Mouse (Mus musculus) limb, embryonic 12.5 days (tissue): ENCODE data around the gene Zbtb16. TPM values are rescaled to one million over a fixed set of nuclear protein-coding genes. Genes with fewer than 3 reads are reported as not detected.
A peak's percentile ranks its signal among the peaks of the same experiment; 100 is the strongest.

Source experiments
- ATAC-seq: fragments of 200-750 bp; cut with Nextera tagmentation; 2 replicates; pipeline ENCODE4 v1.8.0; 2017; ENCODE audit warnings: low read depth, moderate TSS enrichment; ENCODE audit not compliant: insufficient number of reproducible peaks, insufficient read depth, low FRiP score, low TSS enrichment
- H3K27ac ChIP-seq: fragments of 300-500 bp; sonication (generic); 2 replicates; pipeline ENCODE4 v1.5.1; 2016; ENCODE audit warnings: mild to moderate bottlenecking, moderate library complexity
- H3K27me3 ChIP-seq: fragments of 300-500 bp; sonication (generic); 2 replicates; pipeline ENCODE4 v1.6.1; 2016; ENCODE audit warnings: mild to moderate bottlenecking, moderate library complexity
- H3K36me3 ChIP-seq: fragments of 300-500 bp; sonication (generic); 2 replicates; pipeline ENCODE4 v1.6.1; 2016; ENCODE audit warnings: mild to moderate bottlenecking, moderate library complexity
- H3K4me1 ChIP-seq: fragments of 300-500 bp; sonication (generic); replicated peaks from 2 replicates; pipeline ENCODE4 v1.6.1; 2016
- H3K4me2 ChIP-seq: fragments of 300-500 bp; sonication (generic); 2 replicates; pipeline ENCODE4 v1.6.1; 2016; ENCODE audit warnings: mild to moderate bottlenecking, moderate library complexity
- H3K4me3 ChIP-seq: fragments of 300-500 bp; sonication (generic); replicated peaks from 2 replicates; pipeline ENCODE4 v1.5.1; 2016; ENCODE audit warnings: mild to moderate bottlenecking
- H3K9ac ChIP-seq: fragments of 300-500 bp; sonication (generic); replicated peaks from 2 replicates; pipeline ENCODE4 v1.6.1; 2016; ENCODE audit warnings: mild to moderate bottlenecking, moderate library complexity
- H3K9me3 ChIP-seq: fragments of 300-500 bp; sonication (generic); 2 replicates; pipeline ENCODE4 v1.6.1; 2016; ENCODE audit warnings: mild to moderate bottlenecking, moderate library complexity
- WGBS: fragments of 180-500 bp; shearing (Covaris S2); methylation state at CpG from one replicate; pipeline ENCODE4 v1.1.7; 2016; 5-methylcytosine and 5-hydroxymethylcytosine counted together
- polyA plus RNA-seq: library from polyadenylated mRNA; unstranded; fragments of >200 nt; fragmentation: Nextera tagmentation; extraction: Ambion mirVana; gene quantifications from 2 replicates; pipeline ENCODE4 v1.2.1, GENCODE M21; 2016

Gene Zbtb16
- polyA plus RNA-seq, 1 experiment from 2014 or later, result 2.5 TPM

DNA sequence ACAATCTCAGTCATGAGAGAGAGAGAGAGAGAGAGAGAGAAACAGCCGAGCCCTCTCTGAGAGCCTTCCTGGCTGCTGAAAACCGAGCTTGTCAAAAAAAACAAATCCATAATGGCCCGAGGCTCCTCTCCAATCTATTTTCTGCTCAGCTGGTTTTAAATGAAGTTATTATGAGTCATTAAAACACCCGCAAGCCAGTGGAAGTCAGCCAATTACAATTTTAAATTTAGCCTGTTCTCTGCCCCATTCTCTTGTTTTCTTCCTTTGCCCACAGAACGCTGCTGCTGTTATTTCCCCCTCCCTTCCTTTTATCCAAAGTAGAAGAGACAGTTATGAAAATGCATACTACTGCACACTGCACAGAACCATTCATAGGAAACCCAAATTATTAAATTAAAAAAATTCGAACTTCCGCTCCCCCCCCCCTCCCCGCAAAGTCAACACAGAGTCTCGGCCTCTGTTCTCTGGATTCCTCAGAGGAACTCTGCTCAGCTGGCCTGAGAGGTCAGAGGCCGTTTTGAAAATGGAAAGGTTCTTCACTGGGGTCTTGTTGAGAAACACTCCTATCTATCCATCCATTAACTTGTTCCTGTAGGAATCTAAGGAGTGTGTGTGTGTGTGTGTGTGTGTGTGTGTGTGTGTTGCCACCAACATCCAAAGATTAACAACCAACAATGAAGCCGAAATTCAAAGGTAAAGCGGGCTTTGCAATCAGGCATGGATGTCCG lies 102.0 kb downstream of the Zbtb16 start:
- Histone ChIP-seq H3K4me3 (no peak overlapping the region), H3K4me1 (peaks cover 75% of the 10 kb centered on the region), H3K9me3 (no peaks in the 10 kb centered on the region), H3K27me3 (peaks cover 54% of the 10 kb centered on the region), H3K4me2 (no peak overlapping the region), H3K36me3 (no peaks in the 10 kb centered on the region), H3K27ac (no peak overlapping the region), H3K9ac (no peak overlapping the region)
- 44% methylated on average over 13 of the region's 13 CpGs for WGBS
- no peak for ATAC-seq

- no peak overlapping the region for H3K27ac ChIP-seq
- H3K27me3 ChIP-seq, result peaks cover 61% of the 10 kb centered on the region
- H3K4me3 ChIP-seq, result no peak overlapping the region
- no peaks in the 10 kb centered on the region for H3K36me3 ChIP-seq
- H3K4me1 ChIP-seq, result peaks cover 76% of the 10 kb centered on the region
- no peak overlapping the region for H3K9ac ChIP-seq
- ATAC-seq, result no peak
- WGBS, result 57% methylated on average over 6 of the region's 6 CpGs
- H3K9me3 ChIP-seq, result no peaks in the 10 kb centered on the region
- H3K4me2 ChIP-seq, result no peak overlapping the region
Observed at GRCm38 (mm10) chr9:48733083-48733482, 102.9 kb downstream of the Zbtb16 start.

DNA sequence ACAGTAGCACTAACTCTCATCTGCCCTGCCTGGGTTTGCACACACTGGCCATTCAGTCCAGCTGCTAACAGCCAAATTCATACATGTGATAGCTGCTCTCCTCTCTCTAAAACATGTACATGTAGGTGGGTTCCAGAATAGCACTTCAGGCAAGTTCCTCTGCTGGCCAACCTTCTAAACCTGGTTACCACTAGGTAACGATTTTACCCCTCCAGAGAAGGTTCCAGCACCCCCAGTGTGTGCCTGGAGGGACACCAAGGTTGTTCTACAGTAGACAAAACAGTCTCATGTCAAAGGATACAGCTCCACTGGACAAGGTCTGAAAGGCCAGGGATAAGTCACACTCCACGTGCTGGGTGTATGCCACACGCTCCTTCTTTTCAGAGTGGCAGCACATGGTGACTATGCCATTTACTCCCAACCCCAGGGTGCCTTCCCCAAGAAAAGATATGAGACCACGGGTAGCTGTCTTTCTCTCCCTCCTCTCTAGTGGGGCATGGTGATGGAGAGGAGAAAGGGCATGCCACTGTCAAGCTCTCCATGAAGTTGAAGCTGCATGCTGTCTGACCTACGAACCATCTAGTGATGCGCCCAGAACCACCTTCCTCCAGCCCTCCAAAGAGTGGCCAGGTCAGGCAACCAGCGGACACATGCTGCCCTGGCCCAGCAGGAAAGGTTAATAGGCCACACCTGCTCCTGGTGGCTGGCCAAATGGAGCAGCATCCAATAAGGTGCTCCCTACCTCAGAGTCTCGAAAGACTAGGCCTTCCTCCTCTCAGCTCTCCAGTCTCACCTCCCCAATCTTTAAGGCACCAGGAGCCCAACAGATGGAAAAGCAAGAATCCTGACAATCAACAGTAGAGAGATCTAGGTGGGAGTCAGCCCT lies 104.1 kb downstream of the Zbtb16 start:
- no peaks in the 10 kb centered on the region for H3K9me3 ChIP-seq
- no peak overlapping the region for H3K4me3 ChIP-seq
- H3K4me1 ChIP-seq, result peaks cover 72% of the 10 kb centered on the region
- WGBS, result 71% methylated on average over 8 of the region's 8 CpGs
- H3K4me2 ChIP-seq, result no peak overlapping the region
- peaks cover 69% of the 10 kb centered on the region for H3K27me3 ChIP-seq
- no peak for ATAC-seq
- H3K36me3 ChIP-seq, result no peaks in the 10 kb centered on the region
- no peak overlapping the region for H3K27ac ChIP-seq
- H3K9ac ChIP-seq, result no peak overlapping the region

DNA sequence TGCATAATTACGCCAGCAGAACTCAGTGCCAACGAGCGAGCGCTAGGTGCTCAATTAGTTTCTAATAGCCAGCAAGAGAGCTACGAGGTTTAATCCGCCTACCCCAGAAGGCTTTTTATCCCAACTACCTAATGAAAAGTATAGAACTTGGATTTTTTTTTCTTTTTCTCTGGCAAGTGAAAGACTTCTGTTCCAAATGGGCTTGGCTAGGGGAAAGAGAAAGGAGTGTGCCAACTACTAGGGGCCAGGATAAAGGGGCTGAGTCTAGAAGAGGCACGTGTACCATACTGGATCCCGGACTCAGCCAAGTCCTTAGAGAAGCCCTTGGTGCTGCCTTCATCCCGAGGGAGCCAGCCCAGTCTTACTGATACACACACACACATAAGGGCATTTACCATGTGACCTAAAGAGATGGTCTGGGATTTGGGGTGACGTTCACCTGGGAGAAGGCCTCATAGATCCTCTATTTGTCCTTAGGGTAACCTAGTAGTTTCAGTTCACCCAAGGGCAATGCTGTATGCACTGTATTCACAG lies 105.5 kb downstream of the Zbtb16 start:
- Histone ChIP-seq H3K9me3 (no peaks in the 10 kb centered on the region), H3K27me3 (peaks cover 69% of the 10 kb centered on the region), H3K9ac (no peak overlapping the region), H3K36me3 (no peaks in the 10 kb centered on the region), H3K4me2 (no peak overlapping the region), H3K27ac (no peak overlapping the region), H3K4me3 (no peak overlapping the region), H3K4me1 (peaks cover 59% of the 10 kb centered on the region)
- WGBS, result 68% methylated on average over 10 of the region's 10 CpGs
- ATAC-seq, result no peak

- no peak overlapping the region for H3K4me3 ChIP-seq
- H3K4me2 ChIP-seq, result no peak overlapping the region
- ATAC-seq, result no peak
- WGBS, result 35% methylated on average over 3 of the region's 3 CpGs
- no peaks in the 10 kb centered on the region for H3K9me3 ChIP-seq
- H3K36me3 ChIP-seq, result no peaks in the 10 kb centered on the region
- no peak overlapping the region for H3K27ac ChIP-seq
- peaks cover 48% of the 10 kb centered on the region for H3K4me1 ChIP-seq
- H3K9ac ChIP-seq, result no peak overlapping the region
- peaks cover 59% of the 10 kb centered on the region for H3K27me3 ChIP-seq
Observed at GRCm38 (mm10) chr9:48729471-48729870, 106.6 kb downstream of the Zbtb16 start.

DNA sequence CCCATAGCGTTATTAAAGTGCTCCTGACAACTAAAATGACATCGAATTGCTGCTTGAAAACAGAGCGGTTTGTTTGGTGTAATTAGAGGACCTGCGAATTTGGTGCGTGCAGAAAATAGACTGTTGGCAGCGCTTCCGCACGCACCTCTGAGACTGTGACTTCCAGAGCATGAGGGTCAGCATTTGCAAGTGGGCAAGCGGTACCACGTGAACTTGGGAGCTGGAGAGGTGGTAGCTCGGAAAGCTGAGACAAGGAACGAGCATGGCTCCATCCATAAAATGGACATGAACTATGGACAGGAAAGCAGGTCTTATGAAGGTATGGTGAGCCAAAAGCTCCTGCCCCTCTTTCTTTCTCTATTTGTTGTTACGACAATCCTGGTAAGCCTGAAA lies 107.3 kb downstream of the Zbtb16 start:
- Histone ChIP-seq H3K4me2 (peak overlapping the region; percentile 31), H3K9ac (no peak overlapping the region), H3K27ac (0 out of 2 replicates have a peak overlapping the region, but pooled peaks have one; percentile 25), H3K4me3 (no peak overlapping the region), H3K9me3 (no peaks in the 10 kb centered on the region), H3K27me3 (peaks cover 58% of the 10 kb centered on the region), H3K36me3 (no peaks in the 10 kb centered on the region), H3K4me1 (peaks cover 41% of the 10 kb centered on the region)
- WGBS, result 11% methylated on average over 13 of the region's 13 CpGs
- ATAC-seq, result no peak

GRCm38 (mm10) chr9:48728083-48728730 lies 107.8 kb downstream of the Zbtb16 start:
- Histone ChIP-seq H3K36me3 (no peaks in the 10 kb centered on the region), H3K27ac (peak overlapping the region; percentile 25; the same call in 1 of the 2 replicates), H3K9me3 (no peaks in the 10 kb centered on the region), H3K9ac (no peak overlapping the region), H3K4me1 (peaks cover 37% of the 10 kb centered on the region), H3K4me3 (no peak overlapping the region), H3K27me3 (peaks cover 56% of the 10 kb centered on the region), H3K4me2 (peak overlapping the region; percentile 31)
- ATAC-seq, result no peak
- 2% methylated on average over 10 of the region's 10 CpGs for WGBS

GRCm38 (mm10) chr9:48726341-48726740 lies 109.7 kb downstream of the Zbtb16 start:
- no peaks in the 10 kb centered on the region for H3K9me3 ChIP-seq
- no peak for ATAC-seq
- H3K27me3 ChIP-seq, result peaks cover 44% of the 10 kb centered on the region
- no peak overlapping the region for H3K27ac ChIP-seq
- peaks cover 31% of the 10 kb centered on the region for H3K4me1 ChIP-seq
- WGBS, result 82% methylated on average over 8 of the region's 8 CpGs
- no peaks in the 10 kb centered on the region for H3K36me3 ChIP-seq
- no peak overlapping the region for H3K4me3 ChIP-seq
- H3K4me2 ChIP-seq, result no peak overlapping the region
- H3K9ac ChIP-seq, result no peak overlapping the region

- H3K4me3 ChIP-seq, result no peak overlapping the region
- 73% methylated on average over 4 of the region's 4 CpGs for WGBS
- H3K27ac ChIP-seq, result no peak overlapping the region
- H3K9ac ChIP-seq, result no peak overlapping the region
- ATAC-seq, result no peak
- peaks cover 31% of the 10 kb centered on the region for H3K4me1 ChIP-seq
- H3K27me3 ChIP-seq, result peaks cover 40% of the 10 kb centered on the region
- no peaks in the 10 kb centered on the region for H3K9me3 ChIP-seq
- H3K36me3 ChIP-seq, result no peaks in the 10 kb centered on the region
- no peak overlapping the region for H3K4me2 ChIP-seq
Observed at GRCm38 (mm10) chr9:48725918-48726317, 110.1 kb downstream of the Zbtb16 start.

GRCm38 (mm10) chr9:48725161-48725560 lies 110.9 kb downstream of the Zbtb16 start:
- Histone ChIP-seq H3K4me2 (no peak overlapping the region), H3K4me3 (no peak overlapping the region), H3K36me3 (no peaks in the 10 kb centered on the region), H3K27me3 (peaks cover 39% of the 10 kb centered on the region), H3K9me3 (no peaks in the 10 kb centered on the region), H3K27ac (no peak overlapping the region), H3K4me1 (peaks cover 30% of the 10 kb centered on the region), H3K9ac (no peak overlapping the region)
- ATAC-seq, result no peak
- WGBS, result 87% methylated on average over 6 of the region's 6 CpGs

DNA sequence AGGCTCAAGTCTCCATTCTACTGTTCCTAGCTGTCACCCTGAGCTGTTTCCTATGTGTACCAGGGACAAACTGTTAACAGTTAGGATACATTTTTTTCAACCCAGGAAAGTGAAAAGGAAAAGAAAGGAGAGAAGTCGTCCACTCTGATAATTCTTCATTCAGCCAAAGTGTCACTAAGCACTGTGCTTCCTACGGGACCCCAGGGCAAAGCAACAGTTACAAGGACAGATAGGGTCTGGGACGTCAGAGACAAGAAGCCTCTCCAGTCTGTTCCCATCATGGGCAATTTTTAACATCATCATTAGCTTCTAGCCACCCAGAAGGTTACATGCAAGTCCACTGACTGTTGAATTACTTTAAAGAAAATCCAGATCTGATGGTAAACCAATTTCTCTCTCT lies 111.3 kb downstream of the Zbtb16 start:
- H3K27me3 ChIP-seq, result peaks cover 42% of the 10 kb centered on the region
- no peak for ATAC-seq
- whole genome bisulfite sequencing, result 74% methylated on average over 3 of the region's 3 CpGs

More for the DNA sequence above, 111.3 kb downstream of the Zbtb16 start:
- no peak overlapping the region for H3K4me2 ChIP-seq
- H3K4me1 ChIP-seq, result peaks cover 25% of the 10 kb centered on the region
- no peak overlapping the region for H3K27ac ChIP-seq
- no peaks in the 10 kb centered on the region for H3K36me3 ChIP-seq
- H3K9me3 ChIP-seq, result no peaks in the 10 kb centered on the region
- H3K9ac ChIP-seq, result no peak overlapping the region
- no peak overlapping the region for H3K4me3 ChIP-seq
